Mouse (Mus musculus): ENCODE results near the gene Coq7.

- TF ChIP-seq GATA1 (IDR thresholded peaks at IDR 0.05; ENCODE audit: borderline replicate concordance, low read length) (no peak), FLI1 (IDR thresholded peaks at IDR 0.05; ENCODE audit: low read length) (no peak)
These were observed 13.5 kb downstream of the Coq7 start for GRCm38 (mm10) chr7:118519661-118520060.

Measured in megakaryocyte, embryonic 14.5 days (primary cell).